ENCODE assay signal across 8 mouse cellular contexts in genomic region chr6:34029746-34030027, GRCm38 (mm10). TPM values are rescaled to one million over a fixed set of nuclear protein-coding genes. Genes with fewer than 3 reads are reported as not detected.
A peak's percentile ranks its signal among the peaks of the same experiment; 100 is the strongest.
DNase-seq lines count a peak whose midpoint lies in the region; TF ChIP-seq lines count a peak whose summit lies in the region.

No protein-coding gene starts in this region.

- DNase-seq in heart, embryonic 10.5 days (ENCODE audit: low spot score): no peak
- DNase-seq in heart, postnatal 10 days: no peak
- DNase-seq in hindbrain, embryonic 10.5 days (ENCODE audit: low spot score): no peak
- DNase-seq in left cerebral cortex, postnatal 10 days (ENCODE audit: extremely low spot score in 1 of 2, low spot score in 2 of 2): no peak
- DNase-seq in layer of hippocampus, adult 18-20 months (ENCODE audit: low spot score in 2 of 2): no peak
- DNase-seq in right cerebral cortex, adult 2 months (ENCODE audit: low spot score in 2 of 2): no peak

- TF ChIP-seq CTCF in E14TG2a.4 (conservative IDR thresholded peaks at IDR 0.05; ENCODE audit: low read length): no peak

- peaks cover 14% of the 10 kb centered on the region for H3K4me1 ChIP-seq in heart, embryonic 10.5 days
- peaks cover 11% of the 10 kb centered on the region; the same call in 1 of the 2 replicates for H3K4me1 ChIP-seq in E14TG2a.4 (replicated peaks; ENCODE audit: low read depth, low read length)
- peaks cover 17% of the 10 kb centered on the region for H3K4me1 ChIP-seq in hindbrain, embryonic 10.5 days (replicated peaks)
- peaks cover 13% of the 10 kb centered on the region for H3K4me1 ChIP-seq in megakaryocyte, embryonic 14.5 days

- intact Hi-C loops in heart, postnatal 10 days (cut with DNase I): no loop called here
- intact Hi-C loops in left cerebral cortex, postnatal 10 days (cut with DNase I): no loop called here

- no peaks in the 10 kb centered on the region for H3K9me3 ChIP-seq in heart, embryonic 10.5 days
- H3K9me3 ChIP-seq in E14TG2a.4 (ENCODE audit: low read length): no peaks in the 10 kb centered on the region
- no peaks in the 10 kb centered on the region for H3K9me3 ChIP-seq in hindbrain, embryonic 10.5 days
- peaks cover 3% of the 10 kb centered on the region; the same call in 1 of the 2 replicates for H3K9me3 ChIP-seq in megakaryocyte, embryonic 14.5 days

- H3K27ac ChIP-seq in heart, embryonic 10.5 days: peak overlapping the region; percentile 79
- peak overlapping the region; percentile 81 for H3K27ac ChIP-seq in hindbrain, embryonic 10.5 days

- H3K36me3 ChIP-seq in heart, embryonic 10.5 days: no peaks in the 10 kb centered on the region
- no peaks in the 10 kb centered on the region for H3K36me3 ChIP-seq in E14TG2a.4 (ENCODE audit: insufficient read depth, low read length)
- H3K36me3 ChIP-seq in hindbrain, embryonic 10.5 days: no peaks in the 10 kb centered on the region
- no peaks in the 10 kb centered on the region for H3K36me3 ChIP-seq in megakaryocyte, embryonic 14.5 days (replicated peaks; ENCODE audit: low read length)

- H3K4me3 ChIP-seq in heart, embryonic 10.5 days: peak overlapping the region; percentile 74
- peak overlapping the region; percentile 87 for H3K4me3 ChIP-seq in E14TG2a.4 (replicated peaks; ENCODE audit: low read length)
- H3K4me3 ChIP-seq in hindbrain, embryonic 10.5 days: peak overlapping the region; percentile 67
- peak overlapping the region; percentile 92 for H3K4me3 ChIP-seq in megakaryocyte, embryonic 14.5 days (replicated peaks)

- 2% methylated on average over 4 of the region's 4 CpGs for WGBS in heart, embryonic 10.5 days
- WGBS in hindbrain, embryonic 10.5 days: under 1% methylated on average over 4 of the region's 4 CpGs

- no peaks in the 10 kb centered on the region for H3K27me3 ChIP-seq in heart, embryonic 10.5 days (ENCODE audit: insufficient read depth, poor library complexity, severe bottlenecking)
- H3K27me3 ChIP-seq in E14TG2a.4 (ENCODE audit: insufficient read depth, low read length): 0 out of 2 replicates have a peak, but pooled peaks cover 7% of the 10 kb centered on the region
- 0 out of 2 replicates have a peak, but pooled peaks cover 4% of the 10 kb centered on the region for H3K27me3 ChIP-seq in hindbrain, embryonic 10.5 days (ENCODE audit: insufficient read depth, poor library complexity, severe bottlenecking)
- H3K27me3 ChIP-seq in megakaryocyte, embryonic 14.5 days (replicated peaks): peaks cover 2% of the 10 kb centered on the region

RNA-seq across cellular contexts. Expression of gene Lrguk, which starts 0.4 kb away (rescaled TPM):
- polyA plus RNA-seq in heart, embryonic 10.5 days (2016; fragmentation: Nextera tagmentation; extraction: Ambion mirVana): 0.52 and 0.88 TPM in 2 replicates
- total RNA-seq in heart, postnatal 10 days (2021): under 1 TPM; 0.14 to 0.35 TPM
- polyA plus RNA-seq in hindbrain, embryonic 10.5 days (2016; fragmentation: Nextera tagmentation; extraction: Ambion mirVana): 1.0 and 1.5 TPM in 2 replicates
- not detected in 2 replicates for polyA plus RNA-seq in megakaryocyte, embryonic 14.5 days (2012; ENCODE audit: insufficient read depth, low replicate concordance)
- total RNA-seq in left cerebral cortex, postnatal 10 days (2021): 1 to 10 TPM; 3.4 to 3.7 TPM
- total RNA-seq in layer of hippocampus, adult 18-20 months (2021): 1 to 10 TPM; 1.8 to 2.3 TPM
